Mouse (Mus musculus) liver, embryonic 11.5 days (tissue): ENCODE results near the gene Tor1aip2. TPM values are rescaled to one million over a fixed set of nuclear protein-coding genes. Genes with fewer than 3 reads are reported as not detected.

Source experiments
- ATAC-seq: fragments of 200-750 bp; cut with Nextera tagmentation; replicated peaks from 2 replicates; pipeline ENCODE4 v1.8.0; 2017; ENCODE audit warnings: moderate number of reproducible peaks, mild to moderate bottlenecking, moderate TSS enrichment, moderate library complexity; ENCODE audit not compliant: low FRiP score
- DNase-seq: peaks from one replicate; pipeline ENCODE4 v3.0.0-alpha.2; 2017; ENCODE audit warnings: low spot score
- H3K27ac ChIP-seq: fragments of 300-500 bp; sonication (generic); 2 replicates; pipeline ENCODE4 v1.5.1; 2014; ENCODE audit warnings: mild to moderate bottlenecking, low read depth, low read length, control low read depth
- H3K27me3 ChIP-seq: fragments of 300-500 bp; sonication (generic); replicated peaks from 2 replicates; pipeline ENCODE4 v1.6.1; 2014; ENCODE audit warnings: low read length, mixed read lengths; ENCODE audit not compliant: control insufficient read depth, insufficient read depth
- H3K36me3 ChIP-seq: fragments of 300-500 bp; sonication (generic); 2 replicates; pipeline ENCODE4 v1.6.1; 2014; ENCODE audit warnings: mild to moderate bottlenecking, low read length, moderate library complexity, mixed read lengths; ENCODE audit not compliant: control insufficient read depth, insufficient read depth
- H3K4me1 ChIP-seq: fragments of 300-500 bp; sonication (generic); replicated peaks from 2 replicates; pipeline ENCODE4 v1.6.1; 2014; ENCODE audit warnings: low read length, mixed read lengths; ENCODE audit not compliant: control insufficient read depth, insufficient read depth
- H3K4me2 ChIP-seq: fragments of 300-500 bp; sonication (generic); 2 replicates; pipeline ENCODE4 v1.6.1; 2014; ENCODE audit warnings: mild to moderate bottlenecking, control low read depth, moderate library complexity
- H3K4me3 ChIP-seq: fragments of 300-500 bp; sonication (generic); 2 replicates; pipeline ENCODE4 v1.5.1; 2014; ENCODE audit warnings: low read depth, low read length, control low read depth
- H3K9ac ChIP-seq: fragments of 300-500 bp; sonication (generic); 2 replicates; pipeline ENCODE4 v1.6.1; 2014; ENCODE audit warnings: low read depth, low read length, control low read depth
- H3K9me3 ChIP-seq: fragments of 300-500 bp; sonication (generic); 2 replicates; pipeline ENCODE4 v1.6.1; 2016; ENCODE audit warnings: low read length, inconsistent platforms, mixed read lengths; ENCODE audit not compliant: control insufficient read depth
- WGBS: fragments of 180-500 bp; shearing (Covaris S2); extraction: QIAGEN DNeasy Blood & Tissue Kit; methylation state at CpG from one replicate; pipeline ENCODE4 v1.1.7; 2014; 5-methylcytosine and 5-hydroxymethylcytosine counted together
- polyA plus RNA-seq: library from polyadenylated mRNA; unstranded; fragments of >200 nt; fragmentation: Nextera tagmentation; extraction: Ambion mirVana; gene quantifications from 2 replicates; pipeline ENCODE4 v1.2.1, GENCODE M21; 2014

The Tor1aip2 gene
- polyA plus RNA-seq, 1 experiment from 2014 or later, result 92.8 TPM

DNA sequence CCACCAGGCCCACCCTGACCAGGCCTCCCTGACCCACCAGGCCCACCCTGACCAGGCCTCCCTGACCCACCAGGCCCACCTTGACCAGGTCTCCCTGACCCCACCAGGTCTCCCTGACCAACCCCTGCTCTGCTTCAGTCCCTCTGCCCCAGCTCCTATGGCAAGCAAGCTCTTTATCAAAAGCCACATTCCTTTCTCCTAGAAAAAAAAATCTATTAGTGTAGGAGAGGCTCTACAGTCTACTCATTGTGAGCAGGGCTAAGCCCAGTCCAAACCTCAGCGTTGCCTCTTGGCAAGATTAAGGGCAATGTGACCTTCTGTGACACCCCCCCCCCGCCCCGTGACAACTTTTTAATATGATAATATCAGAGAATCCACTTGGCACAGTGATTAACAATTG, 49.4 kb downstream of the Tor1aip2 start:
- Histone ChIP-seq H3K27me3 (no peaks in the 10 kb centered on the region), H3K27ac (no peak overlapping the region), H3K4me1 (no peaks in the 10 kb centered on the region; the same call in 1 of the 2 replicates), H3K9me3 (no peaks in the 10 kb centered on the region), H3K9ac (no peak overlapping the region), H3K4me3 (no peak overlapping the region), H3K36me3 (no peaks in the 10 kb centered on the region), H3K4me2 (no peak overlapping the region)
- ATAC-seq (no peak), DNase-seq (no peak)
- WGBS, result 58% methylated on average over 3 of the region's 3 CpGs

DNA sequence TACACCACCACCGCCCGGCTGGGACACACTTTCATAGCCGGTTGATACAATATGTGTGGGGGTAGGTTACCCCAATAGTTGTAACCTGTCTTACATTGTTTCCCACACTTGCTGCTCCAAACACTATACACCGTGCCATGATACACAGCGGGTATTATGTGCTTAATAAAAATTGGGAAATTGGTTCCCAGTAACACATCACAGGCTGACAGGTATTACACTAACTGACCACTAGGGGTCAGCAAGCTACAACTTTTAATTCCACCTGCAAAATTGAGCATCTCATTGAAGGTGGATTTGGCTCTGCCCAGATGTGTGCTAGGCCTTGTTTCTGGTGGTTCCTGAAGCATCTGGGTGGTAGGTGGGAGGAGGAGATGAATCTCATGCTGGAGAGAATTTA, 50.6 kb downstream of the Tor1aip2 start:
- Histone ChIP-seq H3K4me1 (no peaks in the 10 kb centered on the region; the same call in none of the 2 replicates), H3K36me3 (no peaks in the 10 kb centered on the region), H3K27me3 (no peaks in the 10 kb centered on the region), H3K27ac (no peak overlapping the region), H3K4me3 (no peak overlapping the region), H3K9me3 (no peaks in the 10 kb centered on the region), H3K9ac (no peak overlapping the region), H3K4me2 (no peak overlapping the region)
- WGBS, result 55% methylated on average over 5 of the region's 5 CpGs
- no peak for DNase-seq
- ATAC-seq, result no peak

DNA sequence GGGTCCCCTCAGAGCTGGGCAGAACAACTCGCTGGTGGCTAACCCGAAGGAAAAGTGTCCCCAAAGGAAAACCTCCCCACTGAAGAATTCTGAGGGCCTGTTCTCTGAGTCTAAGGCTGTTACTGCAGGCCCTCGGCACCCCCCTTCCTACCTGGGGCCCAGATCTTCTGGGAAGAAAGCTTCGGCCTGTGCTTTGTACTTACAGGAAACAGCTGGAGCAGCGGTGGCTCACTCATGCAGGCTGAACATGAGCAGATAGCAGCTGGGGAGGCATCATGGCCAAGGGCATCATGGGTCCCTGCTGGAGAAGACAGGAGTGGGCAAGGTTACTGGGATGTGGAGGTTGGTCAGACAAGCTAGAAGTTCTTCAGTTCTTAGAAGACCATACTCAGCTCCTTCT, 52.4 kb downstream of the Tor1aip2 start:
- no peaks in the 10 kb centered on the region for H3K9me3 ChIP-seq
- no peak for DNase-seq
- H3K27me3 ChIP-seq, result no peaks in the 10 kb centered on the region
- no peak for ATAC-seq
- H3K27ac ChIP-seq, result no peak overlapping the region
- H3K4me1 ChIP-seq, result peaks cover 5% of the 10 kb centered on the region
- H3K4me2 ChIP-seq, result no peak overlapping the region
- WGBS, result 50% methylated on average over 5 of the region's 5 CpGs
- no peak overlapping the region for H3K4me3 ChIP-seq
- no peaks in the 10 kb centered on the region for H3K36me3 ChIP-seq
- H3K9ac ChIP-seq, result no peak overlapping the region

DNA sequence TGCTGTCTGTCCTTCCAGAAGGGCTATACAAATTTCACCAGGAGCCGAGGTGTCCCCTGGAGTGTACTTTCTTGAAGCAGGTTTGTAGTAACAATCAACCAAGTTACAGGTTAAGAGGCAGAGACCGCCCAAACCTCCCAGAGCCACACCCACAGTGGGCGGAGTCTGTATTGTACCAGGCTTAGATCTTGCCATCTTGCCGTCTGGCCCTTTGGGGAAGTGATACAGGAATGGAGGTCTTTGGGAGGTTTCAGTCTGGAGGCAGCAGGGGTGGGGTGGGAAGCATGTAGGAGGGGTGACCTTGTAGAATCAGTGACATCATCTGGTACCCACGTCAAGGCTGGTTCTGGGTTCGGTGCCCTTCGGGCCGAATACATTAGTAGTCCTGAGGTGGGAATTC, 54.4 kb downstream of the Tor1aip2 start:
- Histone ChIP-seq H3K9me3 (no peaks in the 10 kb centered on the region), H3K4me2 (no peak overlapping the region), H3K4me1 (peaks cover 5% of the 10 kb centered on the region), H3K4me3 (no peak overlapping the region), H3K36me3 (no peaks in the 10 kb centered on the region), H3K9ac (no peak overlapping the region), H3K27me3 (no peaks in the 10 kb centered on the region), H3K27ac (no peak overlapping the region)
- WGBS, result 71% methylated on average over 8 of the region's 8 CpGs
- no peak for DNase-seq
- ATAC-seq, result no peak

DNA sequence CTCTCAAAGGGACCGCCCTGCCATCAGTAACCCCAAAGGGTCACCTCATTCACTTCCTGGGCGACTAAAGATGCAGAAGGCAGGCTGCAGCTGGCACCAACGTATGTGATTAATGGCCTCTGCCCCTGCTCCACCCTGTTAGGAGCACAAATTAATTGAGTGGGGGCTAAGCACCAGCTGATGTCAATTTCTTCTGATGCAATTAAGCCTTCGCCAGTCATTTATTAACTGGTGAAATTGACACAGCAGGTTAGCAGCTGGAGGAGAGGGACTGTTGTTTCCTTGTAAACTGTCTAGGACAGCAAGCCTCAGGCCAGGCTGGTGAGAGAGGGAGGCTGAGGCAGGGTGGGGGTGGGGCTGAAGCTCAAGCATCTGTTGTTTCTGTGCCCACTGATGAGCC, 54.8 kb downstream of the Tor1aip2 start:
- DNase-seq (no peak), ATAC-seq (no peak)
- H3K27ac ChIP-seq, result no peak overlapping the region
- H3K4me1 ChIP-seq, result peaks cover 5% of the 10 kb centered on the region
- WGBS, result 77% methylated on average over 4 of the region's 4 CpGs
- no peak overlapping the region for H3K4me3 ChIP-seq
- H3K36me3 ChIP-seq, result no peaks in the 10 kb centered on the region
- no peaks in the 10 kb centered on the region for H3K27me3 ChIP-seq
- no peak overlapping the region for H3K9ac ChIP-seq
- no peaks in the 10 kb centered on the region for H3K9me3 ChIP-seq
- H3K4me2 ChIP-seq, result no peak overlapping the region

DNA sequence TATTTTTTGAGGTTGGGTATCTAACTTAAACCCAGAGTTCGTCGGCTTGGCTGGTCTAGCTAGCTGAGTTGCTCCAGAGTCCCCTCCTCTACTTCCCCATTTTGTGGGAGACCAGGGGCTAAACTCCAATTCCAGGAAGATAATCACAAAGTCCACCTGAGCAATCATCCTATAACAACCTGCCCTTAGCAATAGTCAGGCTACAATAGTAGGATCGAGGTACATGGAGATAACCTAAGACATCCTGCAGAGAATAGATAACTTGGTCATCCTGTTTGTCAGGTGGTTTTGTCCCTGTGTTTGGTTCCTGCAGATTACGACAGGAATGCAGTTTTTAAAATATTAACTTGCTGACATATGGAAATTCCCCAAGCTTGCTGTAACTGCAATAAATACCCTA, 56.6 kb downstream of the Tor1aip2 start:
- WGBS, result 40% methylated on average over 4 of the region's 4 CpGs
- ATAC-seq, result peak; percentile 65

DNA sequence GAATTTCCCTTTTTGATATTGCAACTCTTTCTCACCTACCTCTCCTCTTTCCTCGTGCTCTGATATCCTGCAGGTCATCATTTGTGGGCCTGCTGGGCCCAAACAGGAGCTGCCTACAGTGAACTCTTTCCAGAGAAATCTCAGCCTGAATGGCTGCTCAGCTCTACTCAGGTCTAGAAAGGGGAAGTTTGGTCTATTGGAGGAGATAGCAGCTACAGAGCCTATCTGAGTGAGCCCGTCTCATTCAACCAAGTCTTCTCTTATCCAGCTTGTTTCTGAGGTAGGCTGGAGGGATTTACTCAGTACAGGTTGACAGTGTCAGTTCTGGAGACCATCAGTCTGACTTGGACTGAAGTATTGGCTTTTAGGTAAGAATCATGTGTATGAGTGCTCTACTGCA, 68.6 kb downstream of the Tor1aip2 start:
- no peaks in the 10 kb centered on the region for H3K36me3 ChIP-seq
- no peaks in the 10 kb centered on the region for H3K4me1 ChIP-seq
- H3K27me3 ChIP-seq, result no peaks in the 10 kb centered on the region
- H3K4me3 ChIP-seq, result no peak overlapping the region
- no peak overlapping the region for H3K27ac ChIP-seq
- no peak overlapping the region for H3K9ac ChIP-seq
- 62% methylated on average over 2 of the region's 2 CpGs for WGBS
- DNase-seq (no peak), ATAC-seq (no peak)
- no peak overlapping the region for H3K4me2 ChIP-seq
- H3K9me3 ChIP-seq, result no peaks in the 10 kb centered on the region

More for the DNA sequence above, 56.6 kb downstream of the Tor1aip2 start:
- no peaks in the 10 kb centered on the region for H3K36me3 ChIP-seq
- peaks cover 5% of the 10 kb centered on the region for H3K4me1 ChIP-seq
- H3K9ac ChIP-seq, result no peak overlapping the region
- H3K4me2 ChIP-seq, result no peak overlapping the region; the same call in 1 of the 2 replicates
- H3K27me3 ChIP-seq, result no peaks in the 10 kb centered on the region
- H3K4me3 ChIP-seq, result no peak overlapping the region
- H3K9me3 ChIP-seq, result no peaks in the 10 kb centered on the region
- no peak overlapping the region for H3K27ac ChIP-seq
- no peak for DNase-seq

- no peak for DNase-seq
- Histone ChIP-seq H3K27me3 (no peaks in the 10 kb centered on the region), H3K4me3 (no peak overlapping the region), H3K4me2 (no peak overlapping the region), H3K4me1 (no peaks in the 10 kb centered on the region), H3K9ac (no peak overlapping the region), H3K36me3 (no peaks in the 10 kb centered on the region), H3K9me3 (no peaks in the 10 kb centered on the region), H3K27ac (no peak overlapping the region)
- WGBS, result 75% methylated on average over 2 of the region's 2 CpGs
- no peak for ATAC-seq
These were observed 70.2 kb downstream of the Tor1aip2 start for GRCm38 (mm10) chr1:156105381-156105780.

DNA sequence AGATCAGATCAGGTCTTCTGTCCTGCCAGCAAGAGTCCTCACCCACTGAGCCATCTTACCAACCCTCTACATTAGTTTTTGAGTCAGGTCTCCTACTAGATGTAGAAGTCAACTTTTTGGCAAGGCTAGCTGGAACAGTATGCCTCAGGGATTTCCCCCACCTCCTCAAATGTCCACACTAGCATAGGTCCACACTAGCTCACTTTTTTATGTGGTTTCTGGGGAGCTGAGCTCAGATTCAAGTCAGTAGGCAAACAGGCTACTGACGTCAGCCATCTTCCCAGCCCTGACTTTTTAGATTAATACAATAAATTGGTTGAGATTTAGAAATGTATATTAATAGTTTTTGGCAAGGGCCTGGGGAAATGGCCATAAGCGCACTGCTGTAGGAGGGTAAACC, 72.2 kb downstream of the Tor1aip2 start:
- no peaks in the 10 kb centered on the region for H3K4me1 ChIP-seq
- H3K27me3 ChIP-seq, result no peaks in the 10 kb centered on the region
- H3K36me3 ChIP-seq, result no peaks in the 10 kb centered on the region
- no peak for DNase-seq
- H3K9me3 ChIP-seq, result no peaks in the 10 kb centered on the region
- no peak overlapping the region for H3K9ac ChIP-seq
- H3K27ac ChIP-seq, result no peak overlapping the region
- no peak overlapping the region for H3K4me2 ChIP-seq
- ATAC-seq, result no peak
- no peak overlapping the region for H3K4me3 ChIP-seq
- 78% methylated on average over 2 of the region's 2 CpGs for WGBS
